Mouse (Mus musculus): ENCODE measurements at regions not wholly inside any gene's neighbourhood (a gene's known extent, or its start where the extent isn't known, plus 50 kb on each side); places are given as distances from the start of the nearest gene placed in this dataset.

- TF ChIP-seq POLR2A (IDR thresholded peaks at IDR 0.05; ENCODE audit: control insufficient read depth in 1 of 2, insufficient read depth in 1 of 2, low read depth in 1 of 2, low read length in 2 of 2, poor library complexity in 1 of 2) (no peak), JUND (IDR thresholded peaks at IDR 0.05; ENCODE audit: low read depth, low read length) (no peak), MYC (IDR thresholded peaks at IDR 0.05; ENCODE audit: low read depth, low read length) (no peak), ZNF384 (IDR thresholded peaks at IDR 0.05; ENCODE audit: low read depth, low read length) (no peak), MAX (IDR thresholded peaks at IDR 0.05; ENCODE audit: low read length) (no peak), ZMIZ1 (IDR thresholded peaks at IDR 0.05; ENCODE audit: low read depth, low read length) (no peak), CTCF (IDR thresholded peaks at IDR 0.05 in 2 of 3, conservative IDR thresholded peaks at IDR 0.05 in 1 of 3; ENCODE audit: control insufficient read depth in 1 of 3, insufficient read depth in 1 of 3, low read depth in 2 of 3, low read length in 3 of 3, poor library complexity in 1 of 3, severe bottlenecking in 1 of 3) (no peak)
Observed at GRCm38 (mm10) chr3:15129729-15130369, 202.3 kb downstream of the Gm9733 start.

Measured in MEL (cell line).